Mouse (Mus musculus) adrenal gland, postnatal 14 days (tissue): ENCODE data around the gene Ankfn1. TPM values are rescaled to one million over a fixed set of nuclear protein-coding genes. Genes with fewer than 3 reads are reported as not detected.

Source experiments
- DNase-seq: peaks from one replicate; pipeline ENCODE4 v3.0.0; 2021; ENCODE audit warnings: mixed read lengths
- total RNA-seq: library from RNA; stranded (reverse); gene quantifications from 2 replicates; pipeline ENCODE4 v1.2.3, GENCODE M21; 2021

Gene Ankfn1
- total RNA-seq, 1 experiment from 2014 or later = 0.48 TPM

- DNase-seq = no peak
These were observed 407.1 kb downstream of the Ankfn1 start for GRCm38 (mm10) chr11:89370373-89370772.

- no peak for DNase-seq
These were observed 413.5 kb downstream of the Ankfn1 start for GRCm38 (mm10) chr11:89363981-89364380.

- no peak for DNase-seq
These were observed 416.6 kb downstream of the Ankfn1 start for GRCm38 (mm10) chr11:89360895-89361294.

GRCm38 (mm10) chr11:89358546-89358945 lies 418.9 kb downstream of the Ankfn1 start:
- DNase-seq = no peak

GRCm38 (mm10) chr11:89356479-89356878 lies 421.0 kb downstream of the Ankfn1 start:
- no peak for DNase-seq

- no peak for DNase-seq
These were observed 421.4 kb downstream of the Ankfn1 start for GRCm38 (mm10) chr11:89356018-89356417.

- DNase-seq = no peak
These were observed 437.2 kb downstream of the Ankfn1 start for GRCm38 (mm10) chr11:89340238-89340637.

Other genes with a start within 250 kb of the Ankfn1 start
- 7.7 and 8.3 TPM in 2 replicates for gene Pctp, start 225.2 kb upstream of the Ankfn1 start, total RNA-seq